Comparison of ENCODE assay signal across 25 mouse cellular contexts in genomic region chr15:28065572-28065971, GRCm38 (mm10).
"Had no signal": no experiment of that assay in that cellular context is flagged by ENCODE, and none has a peak within 500 bp of the region (broad histone marks: within the 10 kb centered on the region; RNA-seq: fewer than 3 reads in every experiment).

No protein-coding gene starts in this region.

- H3K27me3 ChIP-seq: heart, embryonic 12.5 days; hindbrain, embryonic 12.5 days; intestine, embryonic 15.5 days; limb, embryonic 13.5 days; limb, embryonic 15.5 days had no signal

- DNase-seq: gastrocnemius, adult 2 months; gastrocnemius, postnatal 10 days; gastrocnemius, postnatal 25 days; heart, adult 18-20 months; heart, postnatal 10 days; heart, postnatal 4 days; kidney, adult 18-20 months; kidney, adult 8-10 months; kidney, postnatal 10 days; kidney, postnatal 25 days; kidney, postnatal 4 days; left cerebral cortex, postnatal 4 days had no signal

- H3K36me3 ChIP-seq: heart, embryonic 10.5 days; heart, embryonic 12.5 days; hindbrain, embryonic 10.5 days; hindbrain, embryonic 12.5 days; intestine, embryonic 15.5 days; limb, embryonic 13.5 days; limb, embryonic 15.5 days; liver, embryonic 12.5 days had no signal

- H3K4me3 ChIP-seq: gastrocnemius, adult 2 months; heart, embryonic 10.5 days; heart, embryonic 12.5 days; hindbrain, embryonic 10.5 days; hindbrain, embryonic 12.5 days; intestine, embryonic 15.5 days; layer of hippocampus, adult 2 months; limb, embryonic 13.5 days; limb, embryonic 15.5 days; liver, embryonic 12.5 days had no signal

- H3K9me3 ChIP-seq: heart, embryonic 10.5 days; hindbrain, embryonic 12.5 days; intestine, embryonic 15.5 days; limb, embryonic 13.5 days; limb, embryonic 15.5 days; liver, embryonic 12.5 days had no signal

- H3K9ac ChIP-seq: heart, embryonic 12.5 days; hindbrain, embryonic 12.5 days; hindbrain, embryonic 14.5 days; intestine, embryonic 15.5 days; limb, embryonic 13.5 days; limb, embryonic 15.5 days; liver, embryonic 12.5 days had no signal

- H3K4me2 ChIP-seq: heart, embryonic 12.5 days; hindbrain, embryonic 12.5 days; hindbrain, embryonic 14.5 days; intestine, embryonic 15.5 days; limb, embryonic 13.5 days; limb, embryonic 15.5 days; liver, embryonic 12.5 days had no signal

- H3K4me1 ChIP-seq: heart, embryonic 10.5 days; heart, embryonic 12.5 days; intestine, embryonic 15.5 days; limb, embryonic 13.5 days; limb, embryonic 15.5 days; liver, embryonic 12.5 days had no signal

- H3K27ac ChIP-seq: gastrocnemius, adult 2 months; heart, embryonic 10.5 days; hindbrain, embryonic 10.5 days; hindbrain, embryonic 12.5 days; hindbrain, embryonic 14.5 days; intestine, embryonic 15.5 days; layer of hippocampus, adult 2 months; limb, embryonic 13.5 days; limb, embryonic 15.5 days; liver, embryonic 12.5 days had no signal

- ATAC-seq: hindbrain, embryonic 16.5 days; inflammation-experienced regulatory T-cells, adult 6 months; intestine, embryonic 15.5 days; intestine, postnatal 0 days; liver, embryonic 12.5 days had no signal
